Mouse (Mus musculus): ENCODE results near the gene Exoc3l2. TPM values are rescaled to one million over a fixed set of nuclear protein-coding genes. Genes with fewer than 3 reads are reported as not detected.

Exoc3l2 gene
- polyA plus RNA-seq, 1 experiment, result not detected

DNA sequence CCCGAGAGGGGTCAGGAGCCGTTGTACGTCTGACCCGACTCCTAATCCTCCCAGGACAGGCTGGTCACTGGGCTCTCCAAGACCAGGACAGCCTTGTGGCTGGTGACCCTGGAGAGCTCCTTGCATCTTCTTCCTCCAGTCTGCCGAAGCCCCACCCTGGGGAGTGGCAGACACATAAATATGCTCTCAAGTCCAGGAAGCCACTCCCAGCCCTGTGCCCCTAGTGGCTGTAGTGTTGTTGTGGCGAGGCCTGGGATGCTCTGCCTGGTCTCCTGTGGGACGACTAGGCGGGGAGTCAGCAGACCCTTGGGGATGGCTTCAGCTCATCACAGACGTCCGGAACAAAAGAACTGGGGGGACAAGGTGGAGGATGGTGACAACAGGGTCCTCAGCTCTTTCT lies 67.9 kb downstream of the Exoc3l2 start:
- no peaks in the 10 kb centered on the region for H3K4me1 ChIP-seq (ENCODE audit: control insufficient read depth, insufficient read depth, low read length)
- no peak overlapping the region for H3K4me3 ChIP-seq (ENCODE audit: insufficient read depth, low read length)
- TF ChIP-seq CTCF (IDR thresholded peaks at IDR 0.05; ENCODE audit: borderline replicate concordance, insufficient read depth, low read length), result no peak
- TF ChIP-seq POLR2A (IDR thresholded peaks at IDR 0.05; ENCODE audit: low read depth, low read length), result no peak
- H3K27ac ChIP-seq (ENCODE audit: insufficient read depth, low read length), result no peak overlapping the region

DNA sequence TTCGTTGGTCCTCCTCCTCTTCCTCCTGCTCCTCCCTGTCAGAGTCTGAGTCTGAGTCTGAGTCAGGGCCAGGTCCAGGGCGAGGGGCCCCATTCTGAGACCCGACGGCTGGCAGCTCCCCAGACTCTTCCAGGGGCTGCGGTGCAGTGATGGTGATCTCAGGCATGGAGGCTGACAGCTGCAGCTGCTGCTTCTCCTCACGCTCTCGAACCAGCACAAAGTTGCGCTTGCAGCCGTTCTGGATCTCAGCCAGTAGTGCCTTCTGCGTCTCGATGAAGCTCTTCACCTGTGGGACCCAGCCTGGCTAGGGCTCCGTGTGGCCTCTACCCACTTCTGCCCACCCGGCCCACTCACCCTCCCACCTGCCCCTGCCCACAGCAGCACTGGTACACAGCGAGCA lies 69.1 kb downstream of the Exoc3l2 start:
- H3K4me3 ChIP-seq (ENCODE audit: insufficient read depth, low read length), result no peak overlapping the region
- no peak overlapping the region for H3K27ac ChIP-seq (ENCODE audit: insufficient read depth, low read length)
- no peaks in the 10 kb centered on the region for H3K4me1 ChIP-seq (ENCODE audit: control insufficient read depth, insufficient read depth, low read length)
- TF ChIP-seq POLR2A (IDR thresholded peaks at IDR 0.05; ENCODE audit: low read depth, low read length) (no peak), CTCF (IDR thresholded peaks at IDR 0.05; ENCODE audit: borderline replicate concordance, insufficient read depth, low read length) (no peak)

DNA sequence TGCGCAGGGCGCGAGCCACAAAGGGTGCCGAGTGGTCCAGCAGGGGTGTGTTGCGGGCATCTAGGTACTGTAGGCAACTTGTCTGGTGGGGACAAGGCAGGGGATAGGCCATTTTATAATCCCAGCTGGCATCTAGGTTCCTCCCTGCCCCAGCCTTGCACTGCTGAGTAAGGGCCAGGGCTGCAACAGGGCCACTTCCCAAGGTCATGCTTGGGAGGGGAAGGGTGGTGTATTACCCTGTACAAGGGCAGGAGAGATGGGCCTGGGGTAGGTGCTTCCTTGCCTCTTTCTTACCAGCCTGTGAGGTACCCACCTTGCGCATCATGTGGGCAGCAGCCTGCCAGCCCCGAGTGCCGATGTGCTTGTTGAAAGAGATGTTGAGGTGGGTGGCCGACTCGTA lies 71.5 kb downstream of the Exoc3l2 start:
- TF ChIP-seq POLR2A (IDR thresholded peaks at IDR 0.05; ENCODE audit: low read depth, low read length) (no peak), CTCF (IDR thresholded peaks at IDR 0.05; ENCODE audit: borderline replicate concordance, insufficient read depth, low read length) (no peak)
- Histone ChIP-seq H3K4me1 (ENCODE audit: control insufficient read depth, insufficient read depth, low read length) (no peaks in the 10 kb centered on the region), H3K27ac (ENCODE audit: insufficient read depth, low read length) (no peak overlapping the region), H3K4me3 (ENCODE audit: insufficient read depth, low read length) (no peak overlapping the region)

DNA sequence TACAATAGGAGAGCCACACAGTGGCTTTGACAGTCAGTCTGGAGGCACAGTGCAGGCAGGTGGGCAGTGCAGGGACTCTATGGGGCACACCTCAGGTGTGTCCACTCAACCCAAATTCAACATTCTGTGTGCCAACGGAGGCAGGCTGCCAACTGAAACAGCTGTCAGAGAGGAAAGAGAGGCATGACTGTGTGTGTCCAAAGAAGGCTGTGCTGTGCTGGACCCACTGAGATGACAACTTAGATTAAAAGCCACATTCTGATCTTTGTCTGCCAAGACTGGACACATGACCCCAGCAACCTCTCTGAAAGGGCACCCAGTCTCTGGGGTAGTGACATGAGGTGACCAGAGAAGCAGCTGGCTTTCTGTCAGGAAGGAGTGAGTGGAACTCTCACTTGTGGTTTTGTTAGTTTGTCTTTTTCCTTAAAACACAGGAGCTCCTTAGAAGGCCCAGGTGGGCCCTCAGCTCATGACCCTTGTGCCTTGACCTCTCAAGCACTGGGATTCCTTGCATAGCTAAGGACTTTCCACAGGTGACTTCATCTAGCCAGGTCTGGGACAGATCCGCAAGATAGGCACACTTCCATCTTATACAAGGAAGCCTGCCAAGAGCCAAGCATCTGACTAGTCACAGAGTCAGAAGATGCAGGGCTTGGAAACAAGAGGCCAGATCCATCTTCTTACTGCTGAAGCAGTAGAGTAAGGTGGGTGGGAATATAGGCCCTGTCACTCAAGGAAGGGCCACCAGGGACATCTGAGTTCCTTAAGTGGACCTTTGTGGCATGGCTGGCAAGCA lies 77.8 kb downstream of the Exoc3l2 start:
- TF ChIP-seq CTCF (IDR thresholded peaks at IDR 0.05; ENCODE audit: borderline replicate concordance, insufficient read depth, low read length) (no peak), POLR2A (IDR thresholded peaks at IDR 0.05; ENCODE audit: low read depth, low read length) (no peak)
- Histone ChIP-seq H3K4me3 (ENCODE audit: insufficient read depth, low read length) (no peak overlapping the region), H3K27ac (ENCODE audit: insufficient read depth, low read length) (no peak overlapping the region), H3K4me1 (ENCODE audit: control insufficient read depth, insufficient read depth, low read length) (peaks cover 6% of the 10 kb centered on the region)

DNA sequence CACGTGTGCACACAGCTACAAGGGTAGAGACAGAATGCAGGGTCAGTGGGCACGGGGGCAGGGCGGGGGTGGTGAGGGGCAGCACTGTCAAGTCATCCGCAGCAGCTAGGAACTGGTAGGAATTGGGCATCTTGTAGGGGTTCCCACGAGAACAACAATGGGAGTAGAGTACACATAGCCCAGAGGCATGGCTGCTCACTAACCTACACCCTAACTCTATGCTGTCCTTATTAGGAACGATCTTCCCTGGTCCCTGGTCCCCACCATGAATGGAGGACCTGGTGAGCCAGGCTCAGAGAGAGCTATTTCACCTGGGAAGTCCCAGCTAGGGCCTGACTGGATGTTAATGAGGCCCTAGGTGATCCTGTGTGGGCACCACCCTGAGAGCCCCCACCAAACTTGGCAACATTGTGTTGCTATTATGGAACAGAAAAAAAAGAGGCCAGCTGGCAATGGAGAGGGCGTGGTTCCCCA lies 78.6 kb downstream of the Exoc3l2 start:
- no peak overlapping the region for H3K27ac ChIP-seq (ENCODE audit: insufficient read depth, low read length)
- peaks cover 8% of the 10 kb centered on the region for H3K4me1 ChIP-seq (ENCODE audit: control insufficient read depth, insufficient read depth, low read length)
- no peak overlapping the region for H3K4me3 ChIP-seq (ENCODE audit: insufficient read depth, low read length)
- no peak for TF ChIP-seq POLR2A (IDR thresholded peaks at IDR 0.05; ENCODE audit: low read depth, low read length)
- no peak for TF ChIP-seq CTCF (IDR thresholded peaks at IDR 0.05; ENCODE audit: borderline replicate concordance, insufficient read depth, low read length)

DNA sequence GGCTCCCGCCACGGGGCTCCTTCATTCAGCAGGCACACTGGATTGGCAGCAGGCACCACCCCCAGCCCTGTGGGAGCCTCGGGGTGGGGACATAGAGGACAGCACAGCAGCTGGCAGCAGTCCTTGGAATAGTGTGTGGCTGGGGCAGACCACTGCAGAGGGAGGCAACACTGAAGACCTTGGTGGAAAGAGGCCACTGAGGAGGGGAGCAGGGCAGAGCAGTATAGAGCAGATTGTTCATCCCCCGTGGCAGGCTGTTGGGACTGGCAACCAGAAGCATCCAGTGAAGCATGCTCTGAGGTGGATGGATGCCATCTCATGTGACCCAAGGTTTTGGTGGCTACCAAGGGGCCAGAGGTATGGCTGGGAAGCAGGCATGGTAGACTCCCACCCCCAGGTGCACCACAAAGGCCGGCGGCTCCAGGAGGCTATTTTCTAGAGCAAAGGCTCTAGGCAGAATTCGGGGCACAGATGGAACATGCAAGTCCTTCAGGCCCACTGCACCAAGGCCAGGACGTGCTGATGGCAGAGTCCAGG lies 79.1 kb downstream of the Exoc3l2 start:
- no peak overlapping the region for H3K4me3 ChIP-seq (ENCODE audit: insufficient read depth, low read length)
- TF ChIP-seq CTCF (IDR thresholded peaks at IDR 0.05; ENCODE audit: borderline replicate concordance, insufficient read depth, low read length) (no peak), POLR2A (IDR thresholded peaks at IDR 0.05; ENCODE audit: low read depth, low read length) (no peak)
- no peak overlapping the region for H3K27ac ChIP-seq (ENCODE audit: insufficient read depth, low read length)
- peaks cover 8% of the 10 kb centered on the region for H3K4me1 ChIP-seq (ENCODE audit: control insufficient read depth, insufficient read depth, low read length)

DNA sequence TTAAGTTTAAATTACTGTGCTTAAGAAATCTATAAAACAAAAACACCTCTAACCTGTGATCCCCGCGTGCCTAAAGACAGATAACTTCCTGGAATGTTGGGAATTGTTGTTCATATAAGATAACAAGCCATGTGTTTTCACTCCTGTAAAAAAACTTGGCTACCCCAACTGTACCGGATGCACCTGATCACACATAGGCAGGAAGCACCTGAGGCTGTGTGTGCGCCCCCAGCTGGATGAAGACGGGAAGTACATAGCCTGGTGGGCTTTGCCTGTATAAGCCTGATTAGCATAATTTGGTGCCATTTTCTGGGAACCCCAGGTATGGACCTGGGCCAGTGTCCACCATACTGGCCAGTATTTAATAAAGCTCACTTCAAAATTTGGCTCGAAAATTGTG lies 80.5 kb downstream of the Exoc3l2 start:
- no peak overlapping the region for H3K27ac ChIP-seq (ENCODE audit: insufficient read depth, low read length)
- no peak overlapping the region for H3K4me3 ChIP-seq (ENCODE audit: insufficient read depth, low read length)
- TF ChIP-seq CTCF (IDR thresholded peaks at IDR 0.05; ENCODE audit: borderline replicate concordance, insufficient read depth, low read length), result 0 out of 2 replicates have a peak, but pooled peaks have one; percentile 16
- no peak for TF ChIP-seq POLR2A (IDR thresholded peaks at IDR 0.05; ENCODE audit: low read depth, low read length)
- H3K4me1 ChIP-seq (ENCODE audit: control insufficient read depth, insufficient read depth, low read length), result peaks cover 8% of the 10 kb centered on the region

DNA sequence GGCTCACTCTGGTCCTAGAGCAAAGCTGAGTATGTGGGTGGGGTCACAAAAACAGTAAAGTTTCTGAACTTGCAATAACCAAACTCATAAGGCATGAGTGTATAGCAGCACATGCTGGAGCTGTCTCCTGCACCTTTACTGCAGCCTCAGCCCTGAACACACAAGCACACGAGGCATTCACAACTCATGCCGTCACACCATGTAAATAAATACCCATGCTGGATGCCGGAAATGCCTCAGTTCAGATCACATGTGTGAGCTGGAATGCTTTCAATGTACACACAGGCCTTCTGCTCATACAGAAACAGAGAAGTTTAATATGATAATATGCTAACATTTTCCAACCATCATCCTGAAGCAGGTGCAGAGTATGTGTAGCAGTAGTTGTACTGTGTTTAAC lies 82.9 kb downstream of the Exoc3l2 start:
- TF ChIP-seq CTCF (IDR thresholded peaks at IDR 0.05; ENCODE audit: borderline replicate concordance, insufficient read depth, low read length) (no peak), POLR2A (IDR thresholded peaks at IDR 0.05; ENCODE audit: low read depth, low read length) (no peak)
- H3K4me3 ChIP-seq (ENCODE audit: insufficient read depth, low read length), result no peak overlapping the region
- H3K27ac ChIP-seq (ENCODE audit: insufficient read depth, low read length), result no peak overlapping the region
- peaks cover 8% of the 10 kb centered on the region for H3K4me1 ChIP-seq (ENCODE audit: control insufficient read depth, insufficient read depth, low read length)

Other genes starting within 250 kb of the Exoc3l2 start
- 21.8 and 24.4 TPM in 2 replicates for gene Opa3, start 235.0 kb upstream of the Exoc3l2 start, polyA plus RNA-seq (2011; ENCODE audit: insufficient read length, low read depth, missing spikeins)
- gene Vasp, start 191.5 kb upstream of the Exoc3l2 start, polyA plus RNA-seq (2011; ENCODE audit: insufficient read length, low read depth, missing spikeins), result 161 and 186 TPM in 2 replicates
- not detected in 2 replicates for gene Ppm1n, start 183.3 kb upstream of the Exoc3l2 start, polyA plus RNA-seq (2011; ENCODE audit: insufficient read length, low read depth, missing spikeins)
- gene Rtn2, start 180.7 kb upstream of the Exoc3l2 start, polyA plus RNA-seq (2011; ENCODE audit: insufficient read length, low read depth, missing spikeins), result 6.8 and 7.8 TPM in 2 replicates
- 2.1 and 2.7 TPM in 2 replicates for gene Fosb, start 153.3 kb upstream of the Exoc3l2 start, polyA plus RNA-seq (2011; ENCODE audit: insufficient read length, low read depth, missing spikeins)
- 44.9 and 52.2 TPM in 2 replicates for gene Ercc1, start 118.6 kb upstream of the Exoc3l2 start, polyA plus RNA-seq (2011; ENCODE audit: insufficient read length, low read depth, missing spikeins)
- 13.3 and 13.4 TPM in 2 replicates for gene Cd3eap, start 103.8 kb upstream of the Exoc3l2 start, polyA plus RNA-seq (2011; ENCODE audit: insufficient read length, low read depth, missing spikeins)
- gene Ppp1r13l, start 103.6 kb upstream of the Exoc3l2 start, polyA plus RNA-seq (2011; ENCODE audit: insufficient read length, low read depth, missing spikeins), result 11.0 and 12.5 TPM in 2 replicates
- gene Ercc2, start 81.3 kb upstream of the Exoc3l2 start, polyA plus RNA-seq (2011; ENCODE audit: insufficient read length, low read depth, missing spikeins), result 14.3 and 22.7 TPM in 2 replicates
- gene Klc3, start 59.2 kb upstream of the Exoc3l2 start, polyA plus RNA-seq (2011; ENCODE audit: insufficient read length, low read depth, missing spikeins), result 5.3 and 6.3 TPM in 2 replicates
- gene Ckm, start 58.6 kb upstream of the Exoc3l2 start, polyA plus RNA-seq (2011; ENCODE audit: insufficient read length, low read depth, missing spikeins), result not detected in 2 replicates
- gene Mark4, start 4.5 kb upstream of the Exoc3l2 start, polyA plus RNA-seq (2011; ENCODE audit: insufficient read length, low read depth, missing spikeins), result 27.4 and 29.1 TPM in 2 replicates
- 5.9 and 6.1 TPM in 2 replicates for gene Bloc1s3, start 45.0 kb downstream of the Exoc3l2 start, polyA plus RNA-seq (2011; ENCODE audit: insufficient read length, low read depth, missing spikeins)
- gene Trappc6a, start 45.1 kb downstream of the Exoc3l2 start, polyA plus RNA-seq (2011; ENCODE audit: insufficient read length, low read depth, missing spikeins), result 15.2 and 23.4 TPM in 2 replicates
- not detected in 2 replicates for gene Nkpd1, start 54.5 kb downstream of the Exoc3l2 start, polyA plus RNA-seq (2011; ENCODE audit: insufficient read length, low read depth, missing spikeins)
- gene Ppp1r37, start 99.7 kb downstream of the Exoc3l2 start, polyA plus RNA-seq (2011; ENCODE audit: insufficient read length, low read depth, missing spikeins), result 25.3 and 27.7 TPM in 2 replicates
- 1.5 and 1.8 TPM in 2 replicates for gene Zfp296, start 114.0 kb downstream of the Exoc3l2 start, polyA plus RNA-seq (2011; ENCODE audit: insufficient read length, low read depth, missing spikeins)
- gene Gemin7, start 114.3 kb downstream of the Exoc3l2 start, polyA plus RNA-seq (2011; ENCODE audit: insufficient read length, low read depth, missing spikeins), result 52.6 and 65.2 TPM in 2 replicates
- gene Clasrp, start 141.2 kb downstream of the Exoc3l2 start, polyA plus RNA-seq (2011; ENCODE audit: insufficient read length, low read depth, missing spikeins), result 32.4 and 38.1 TPM in 2 replicates
- gene Relb, start 166.1 kb downstream of the Exoc3l2 start, polyA plus RNA-seq (2011; ENCODE audit: insufficient read length, low read depth, missing spikeins), result 15.4 and 17.9 TPM in 2 replicates
- gene Clptm1, start 201.7 kb downstream of the Exoc3l2 start, polyA plus RNA-seq (2011; ENCODE audit: insufficient read length, low read depth, missing spikeins), result 116 and 124 TPM in 2 replicates
- not detected in 2 replicates for gene Apoc2, start 214.6 kb downstream of the Exoc3l2 start, polyA plus RNA-seq (2011; ENCODE audit: insufficient read length, low read depth, missing spikeins)
- not detected in 2 replicates for gene Gm44805, start 218.1 kb downstream of the Exoc3l2 start, polyA plus RNA-seq (2011; ENCODE audit: insufficient read length, low read depth, missing spikeins)
- not detected in 2 replicates for gene Apoc4, start 218.1 kb downstream of the Exoc3l2 start, polyA plus RNA-seq (2011; ENCODE audit: insufficient read length, low read depth, missing spikeins)
- not detected in 2 replicates for gene Apoc1, start 229.3 kb downstream of the Exoc3l2 start, polyA plus RNA-seq (2011; ENCODE audit: insufficient read length, low read depth, missing spikeins)
- gene Apoe, start 235.9 kb downstream of the Exoc3l2 start, polyA plus RNA-seq (2011; ENCODE audit: insufficient read length, low read depth, missing spikeins), result 8.5 and 34.9 TPM in 2 replicates